Mouse (Mus musculus) hindbrain, embryonic 15.5 days (tissue): Measurements from ENCODE around the gene Syngr3. TPM values are rescaled to one million over a fixed set of nuclear protein-coding genes. Genes with fewer than 3 reads are reported as not detected.
A peak's percentile ranks its signal among the peaks of the same experiment; 100 is the strongest.

Source experiments
- ATAC-seq: fragments of 200-750 bp; cut with Nextera tagmentation; 2 replicates; pipeline ENCODE4 v1.8.0; 2017; ENCODE audit warnings: low read depth, moderate number of reproducible peaks, moderate TSS enrichment; ENCODE audit not compliant: low FRiP score
- H3K27ac ChIP-seq: fragments of 300-500 bp; sonication (generic); replicated peaks from 2 replicates; pipeline ENCODE4 v1.5.1; 2015; ENCODE audit warnings: mild to moderate bottlenecking, inconsistent platforms
- H3K27me3 ChIP-seq: fragments of 300-500 bp; sonication (generic); 2 replicates; pipeline ENCODE4 v1.6.1; 2015; ENCODE audit warnings: control low read depth, inconsistent platforms
- H3K36me3 ChIP-seq: fragments of 300-500 bp; sonication (generic); 2 replicates; pipeline ENCODE4 v1.6.1; 2015; ENCODE audit warnings: control low read depth, inconsistent platforms
- H3K4me1 ChIP-seq: fragments of 300-500 bp; sonication (generic); replicated peaks from 2 replicates; pipeline ENCODE4 v1.6.1; 2015; ENCODE audit warnings: control low read depth, inconsistent platforms
- H3K4me2 ChIP-seq: fragments of 300-500 bp; sonication (generic); 2 replicates; pipeline ENCODE4 v1.6.1; 2015; ENCODE audit warnings: moderate library complexity, mild to moderate bottlenecking, inconsistent platforms
- H3K4me3 ChIP-seq: fragments of 300-500 bp; sonication (generic); 2 replicates; pipeline ENCODE4 v1.5.1; 2015; ENCODE audit warnings: mild to moderate bottlenecking, inconsistent platforms
- H3K9ac ChIP-seq: fragments of 300-500 bp; sonication (generic); 2 replicates; pipeline ENCODE4 v1.6.1; 2015; ENCODE audit warnings: inconsistent platforms
- H3K9me3 ChIP-seq: fragments of 300-500 bp; sonication (generic); 2 replicates; pipeline ENCODE4 v1.6.1; 2016; ENCODE audit warnings: control low read depth, inconsistent platforms
- WGBS: fragments of 180-500 bp; shearing (Covaris S2); methylation state at CpG from one replicate; pipeline ENCODE4 v1.1.7; 2015; 5-methylcytosine and 5-hydroxymethylcytosine counted together
- polyA plus RNA-seq: library from polyadenylated mRNA; unstranded; fragments of >200 nt; fragmentation: Nextera tagmentation; extraction: Ambion mirVana; gene quantifications from 2 replicates; pipeline ENCODE4 v1.2.1, GENCODE M21; 2015

Gene Syngr3
- polyA plus RNA-seq, 1 experiment from 2014 or later: 241 TPM

DNA sequence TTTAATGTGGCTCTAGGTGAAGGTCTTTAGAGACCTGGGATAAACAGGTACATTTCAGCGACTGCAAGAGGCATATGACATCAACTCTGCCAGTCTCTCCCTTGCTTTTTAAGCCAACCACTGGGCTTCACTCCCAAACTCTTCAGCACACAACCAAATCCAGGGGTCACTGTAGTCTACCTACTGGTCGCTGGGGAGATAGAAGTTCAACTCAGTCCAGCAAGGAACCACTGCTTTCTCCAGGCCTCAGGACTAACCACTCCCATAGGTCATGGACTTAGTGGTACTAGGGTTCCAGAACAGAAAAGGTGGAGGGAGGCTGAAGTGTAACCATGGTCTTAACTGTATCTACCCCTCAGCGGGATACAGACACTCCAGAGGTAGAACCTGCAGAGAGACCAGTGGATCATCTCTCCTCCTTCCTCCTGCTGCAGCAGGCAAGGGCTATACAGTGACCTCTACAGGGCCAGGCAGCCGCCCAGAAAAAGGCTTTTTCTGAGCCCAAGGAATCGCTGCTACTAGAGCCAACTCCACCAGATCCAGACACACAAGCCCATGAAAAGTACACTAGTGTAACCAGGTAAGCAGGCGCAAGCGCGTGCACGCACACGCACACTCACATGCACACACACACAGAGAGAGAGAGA, 40.9 kb downstream of the Syngr3 start:
- peak overlapping the region; percentile 87; the same call in 1 of the 2 replicates for H3K9ac ChIP-seq
- H3K4me1 ChIP-seq: peaks cover 19% of the 10 kb centered on the region
- no peaks in the 10 kb centered on the region for H3K9me3 ChIP-seq
- 70% methylated on average over 10 of the region's 10 CpGs for WGBS
- H3K4me2 ChIP-seq: peak overlapping the region; percentile 92
- 0 out of 2 replicates have a peak, but pooled peaks cover 7% of the 10 kb centered on the region for H3K27me3 ChIP-seq
- ATAC-seq: no peak
- H3K36me3 ChIP-seq: no peaks in the 10 kb centered on the region
- H3K27ac ChIP-seq: peak overlapping the region; percentile 80; the same call in 1 of the 2 replicates
- H3K4me3 ChIP-seq: peak overlapping the region; percentile 72

DNA sequence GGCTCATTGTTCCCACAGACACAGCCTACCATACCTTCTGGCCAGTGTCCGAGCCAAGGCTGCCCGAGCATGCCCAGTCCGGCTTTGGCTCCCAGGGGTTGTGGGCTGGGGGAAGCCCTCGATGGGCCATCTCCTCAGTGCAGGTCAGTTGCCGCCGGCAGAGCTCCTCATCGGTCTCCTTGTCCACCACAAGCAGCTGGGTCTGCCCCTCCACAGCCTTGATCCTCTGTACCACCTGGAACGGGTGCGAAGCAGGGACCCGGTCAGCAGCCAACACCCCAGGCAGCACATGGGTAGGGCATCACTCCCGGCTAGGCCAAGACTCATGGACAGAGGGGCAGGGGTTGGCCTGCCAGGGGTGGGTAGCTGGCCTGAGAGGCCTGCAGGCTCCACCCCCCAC, 42.3 kb downstream of the Syngr3 start:
- ATAC-seq: no peak
- 0 out of 2 replicates have a peak, but pooled peaks cover 7% of the 10 kb centered on the region for H3K27me3 ChIP-seq
- 0 out of 2 replicates have a peak overlapping the region, but pooled peaks have one; percentile 3 for H3K4me3 ChIP-seq
- H3K27ac ChIP-seq: no peak overlapping the region
- H3K4me1 ChIP-seq: peaks cover 17% of the 10 kb centered on the region
- no peak overlapping the region for H3K9ac ChIP-seq
- no peaks in the 10 kb centered on the region for H3K9me3 ChIP-seq
- no peaks in the 10 kb centered on the region for H3K36me3 ChIP-seq
- 80% methylated on average over 11 of the region's 11 CpGs for WGBS
- H3K4me2 ChIP-seq: peak overlapping the region; percentile 36

DNA sequence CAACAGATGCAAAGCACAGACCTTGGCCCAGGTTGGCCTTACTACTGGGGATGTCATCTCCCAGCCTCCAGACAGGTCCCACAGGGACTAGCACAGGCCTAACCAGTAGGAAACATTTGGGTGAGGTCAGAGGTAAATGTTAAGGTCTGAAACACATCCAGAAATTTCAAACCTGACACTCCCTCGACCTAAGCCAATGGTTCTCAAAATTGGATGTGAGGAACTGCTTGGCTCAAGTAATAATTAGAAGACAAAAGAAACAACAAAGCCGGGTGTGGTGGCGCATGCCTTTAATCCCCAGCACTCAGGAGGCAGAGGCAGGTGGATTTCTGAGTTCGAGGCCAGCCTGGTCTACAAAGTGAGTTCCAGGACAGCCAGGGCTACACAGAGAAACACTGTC, 43.4 kb downstream of the Syngr3 start:
- 90% methylated on average over 4 of the region's 4 CpGs for WGBS
- no peak overlapping the region for H3K27ac ChIP-seq

DNA sequence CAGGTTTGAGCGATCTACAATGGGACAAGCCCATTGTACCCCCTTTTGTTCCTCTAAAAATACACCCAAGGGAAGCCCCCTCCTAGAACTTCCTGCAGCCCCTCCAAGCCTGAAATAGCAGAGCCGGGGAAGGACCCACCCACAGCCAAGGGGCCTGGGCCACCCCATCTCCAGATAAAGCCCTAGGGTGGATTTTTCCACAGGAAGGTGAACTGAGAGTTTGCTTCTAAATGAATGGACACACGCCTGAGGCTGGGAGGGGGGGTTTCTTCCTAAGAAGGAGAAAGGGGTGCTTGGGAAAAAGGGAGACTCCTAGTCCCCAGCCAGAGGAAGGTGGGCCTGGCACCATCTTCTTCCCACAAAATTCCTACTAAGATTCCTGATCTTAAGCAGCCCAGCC, 43.8 kb downstream of the Syngr3 start:
- Histone ChIP-seq H3K4me1 (peaks cover 17% of the 10 kb centered on the region), H3K4me3 (no peak overlapping the region), H3K9ac (no peak overlapping the region), H3K4me2 (no peak overlapping the region), H3K27ac (peak overlapping the region; percentile 38; the same call in 1 of the 2 replicates), H3K36me3 (peaks cover 2% of the 10 kb centered on the region; the same call in 1 of the 2 replicates), H3K27me3 (no peaks in the 10 kb centered on the region), H3K9me3 (no peaks in the 10 kb centered on the region)
- no peak for ATAC-seq
- WGBS: 82% methylated on average over 3 of the region's 3 CpGs

More for the DNA sequence above, 43.4 kb downstream of the Syngr3 start:
- Histone ChIP-seq H3K4me1 (peaks cover 17% of the 10 kb centered on the region), H3K36me3 (no peaks in the 10 kb centered on the region), H3K9me3 (no peaks in the 10 kb centered on the region), H3K27me3 (0 out of 2 replicates have a peak, but pooled peaks cover 3% of the 10 kb centered on the region), H3K4me2 (no peak overlapping the region), H3K4me3 (no peak overlapping the region), H3K9ac (no peak overlapping the region)
- no peak for ATAC-seq

DNA sequence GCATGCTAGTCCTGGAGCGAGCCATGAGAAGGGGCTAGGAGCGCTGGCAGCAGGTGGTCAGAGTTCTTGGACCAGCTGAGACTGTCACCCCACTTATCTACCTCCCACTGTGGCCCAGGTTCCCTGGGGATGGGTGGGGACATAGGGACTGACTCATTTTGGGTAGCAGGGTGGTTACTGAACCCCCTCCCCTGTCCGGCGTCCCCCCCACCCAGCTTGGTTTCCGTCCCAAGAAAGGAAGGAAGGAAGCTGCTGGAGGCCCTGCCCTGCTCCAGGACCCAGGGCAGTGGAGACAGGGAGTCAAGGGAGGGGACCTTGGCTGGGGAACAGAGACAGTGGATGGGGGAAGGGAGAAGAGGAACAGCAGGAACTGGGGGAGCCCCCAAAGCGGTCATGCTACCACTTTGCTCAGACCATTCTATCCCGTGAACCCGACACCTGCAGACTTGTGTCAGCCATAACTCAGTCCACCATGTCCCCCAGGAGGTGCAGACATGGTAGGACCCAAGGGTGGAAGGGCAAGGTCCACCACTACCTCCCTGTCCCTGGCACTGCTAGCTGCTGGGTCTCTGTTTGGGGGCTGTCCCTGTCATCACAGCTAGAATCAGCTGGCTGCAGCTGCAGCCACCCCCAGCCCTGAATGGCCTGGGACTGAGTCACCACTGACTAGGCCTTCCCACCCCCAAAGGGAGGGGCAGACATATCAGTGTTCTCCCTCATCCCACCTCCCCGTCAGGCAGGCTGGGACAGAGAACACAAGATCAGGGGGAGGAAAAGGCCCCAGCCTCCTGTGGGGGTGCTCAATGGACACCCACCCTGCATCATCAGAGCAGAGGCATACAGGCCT, 44.7 kb downstream of the Syngr3 start:
- Histone ChIP-seq H3K27ac (peak overlapping the region; percentile 38), H3K4me2 (no peak overlapping the region), H3K27me3 (no peaks in the 10 kb centered on the region), H3K9me3 (no peaks in the 10 kb centered on the region), H3K4me1 (peaks cover 10% of the 10 kb centered on the region; the same call in 1 of the 2 replicates), H3K36me3 (peaks cover 5% of the 10 kb centered on the region; the same call in 1 of the 2 replicates), H3K9ac (no peak overlapping the region), H3K4me3 (no peak overlapping the region)
- WGBS: 78% methylated on average over 9 of the region's 9 CpGs
- ATAC-seq: no peak

DNA sequence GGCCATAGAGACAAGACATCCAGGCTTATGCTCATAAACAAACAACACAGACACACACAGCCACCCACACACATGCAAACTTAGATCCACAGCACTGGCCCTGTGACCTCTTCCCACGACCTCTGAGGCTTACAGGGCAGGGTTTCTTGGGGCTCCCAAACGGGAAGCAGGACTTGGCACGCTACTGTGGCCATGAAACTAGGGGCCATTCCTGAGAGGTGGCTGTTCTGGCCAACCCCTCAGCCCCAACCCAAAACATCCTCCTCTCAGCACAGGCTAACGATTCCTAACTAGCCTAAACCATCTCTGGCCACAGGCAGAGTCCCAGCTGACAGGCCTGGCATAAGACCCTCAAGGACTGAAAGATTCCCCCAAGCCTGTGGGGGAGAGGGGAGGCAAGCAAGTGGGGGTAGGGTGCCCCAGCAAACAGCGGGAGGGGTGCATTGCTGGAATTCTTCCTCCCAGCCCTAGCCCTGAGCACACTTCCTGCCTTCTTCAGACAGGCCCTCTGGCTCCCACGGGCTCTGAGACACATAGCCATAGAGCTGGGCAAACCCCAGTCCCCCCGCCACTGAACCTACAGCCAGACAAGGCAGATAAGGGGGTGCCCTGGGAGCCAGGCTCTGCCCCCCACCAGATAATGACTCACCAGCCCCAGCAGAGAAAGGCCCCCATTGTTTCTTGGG, 45.6 kb downstream of the Syngr3 start:
- ATAC-seq: no peak
- no peak overlapping the region; the same call in 1 of the 2 replicates for H3K9ac ChIP-seq
- no peak overlapping the region for H3K4me3 ChIP-seq
- WGBS: 55% methylated on average over 6 of the region's 7 CpGs
- peak overlapping the region; percentile 27 for H3K27ac ChIP-seq
- H3K4me1 ChIP-seq: peaks cover 2% of the 10 kb centered on the region; the same call in 1 of the 2 replicates
- H3K4me2 ChIP-seq: no peak overlapping the region; the same call in 1 of the 2 replicates
- H3K36me3 ChIP-seq: peaks cover 11% of the 10 kb centered on the region; the same call in 1 of the 2 replicates
- no peaks in the 10 kb centered on the region for H3K9me3 ChIP-seq
- no peaks in the 10 kb centered on the region for H3K27me3 ChIP-seq

DNA sequence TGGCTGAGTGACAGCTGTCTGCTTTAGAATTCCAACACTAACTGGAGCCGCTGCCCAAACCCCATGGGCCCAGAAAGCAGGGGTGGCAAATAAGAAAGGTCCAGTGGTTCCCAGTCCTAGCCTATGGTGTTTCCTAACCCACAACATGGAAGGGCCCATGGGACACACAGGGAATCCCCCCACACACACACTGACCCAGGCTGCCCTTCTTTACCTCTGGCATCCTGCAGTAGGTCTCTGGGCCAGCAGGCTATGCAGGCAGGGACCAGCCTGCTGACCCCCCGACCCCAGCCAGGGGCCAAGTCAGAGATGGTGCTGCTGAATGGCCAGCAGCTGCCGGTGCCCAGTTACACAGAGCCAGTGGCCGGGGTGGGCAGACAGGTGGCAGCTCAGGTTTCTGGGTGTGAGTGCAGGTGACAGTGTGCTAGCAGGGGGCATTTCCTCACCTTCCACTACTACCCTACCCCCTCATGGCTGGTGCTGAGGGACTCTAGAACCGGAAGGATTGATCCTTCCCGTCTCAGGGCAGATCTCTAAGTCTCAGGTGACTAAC, 46.9 kb downstream of the Syngr3 start:
- Histone ChIP-seq H3K27me3 (no peaks in the 10 kb centered on the region), H3K9ac (no peak overlapping the region)
- 86% methylated on average over 6 of the region's 6 CpGs for WGBS

DNA sequence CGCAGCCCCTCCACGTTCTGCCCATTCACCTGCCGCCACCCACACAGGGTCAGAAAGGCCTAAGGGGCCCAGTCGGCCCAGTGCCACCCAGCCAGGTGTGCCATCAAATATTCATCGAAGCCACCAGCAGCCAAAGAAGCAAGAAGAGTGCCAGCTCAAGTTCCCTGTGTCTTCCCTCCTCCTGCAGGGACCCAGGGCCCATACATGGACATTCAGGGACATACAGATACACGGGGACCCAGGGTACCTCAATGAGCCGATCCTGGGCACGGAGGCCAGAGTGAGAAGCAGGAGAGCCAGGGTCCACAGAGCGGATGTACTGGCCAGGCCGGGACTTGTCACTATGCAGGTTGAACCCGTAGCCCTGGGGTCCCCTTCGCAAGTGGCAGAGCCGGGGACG, 47.8 kb downstream of the Syngr3 start:
- Histone ChIP-seq H3K4me1 (no peaks in the 10 kb centered on the region), H3K27ac (no peak overlapping the region), H3K36me3 (peaks cover 11% of the 10 kb centered on the region; the same call in 1 of the 2 replicates), H3K27me3 (no peaks in the 10 kb centered on the region), H3K9me3 (no peaks in the 10 kb centered on the region), H3K9ac (no peak overlapping the region), H3K4me3 (no peak overlapping the region), H3K4me2 (no peak overlapping the region)
- 93% methylated on average over 14 of the region's 14 CpGs for WGBS
- no peak for ATAC-seq

More for the DNA sequence above, 46.9 kb downstream of the Syngr3 start:
- no peaks in the 10 kb centered on the region for H3K9me3 ChIP-seq
- no peak for ATAC-seq
- no peak overlapping the region for H3K4me2 ChIP-seq
- H3K4me1 ChIP-seq: 0 out of 2 replicates have a peak, but pooled peaks cover 2% of the 10 kb centered on the region
- H3K4me3 ChIP-seq: no peak overlapping the region
- H3K36me3 ChIP-seq: peaks cover 11% of the 10 kb centered on the region; the same call in 1 of the 2 replicates
- no peak overlapping the region for H3K27ac ChIP-seq

DNA sequence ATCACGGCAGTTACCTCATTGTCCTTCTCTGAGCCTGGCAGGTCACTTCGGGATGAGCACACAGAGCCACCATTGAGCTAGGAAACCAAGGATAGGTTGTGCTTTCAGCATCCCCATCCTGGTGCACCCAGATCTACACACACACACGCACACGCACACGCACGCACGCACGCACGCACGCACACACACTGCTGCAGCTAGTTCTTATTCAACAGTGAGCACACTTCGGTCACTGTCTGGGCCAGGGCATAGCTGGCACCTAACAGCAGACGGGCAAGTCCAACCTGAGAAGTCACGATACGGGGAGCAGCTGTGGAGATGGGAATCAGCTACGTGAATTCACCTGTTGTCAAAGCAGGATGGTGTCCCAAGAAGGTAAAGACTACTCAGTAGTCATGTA, 49.2 kb downstream of the Syngr3 start:
- Histone ChIP-seq H3K27ac (no peak overlapping the region), H3K9ac (no peak overlapping the region), H3K27me3 (no peaks in the 10 kb centered on the region), H3K4me3 (no peak overlapping the region), H3K4me2 (no peak overlapping the region), H3K9me3 (no peaks in the 10 kb centered on the region), H3K4me1 (no peaks in the 10 kb centered on the region), H3K36me3 (peaks cover 11% of the 10 kb centered on the region; the same call in 1 of the 2 replicates)
- no peak for ATAC-seq
- WGBS: 95% methylated on average over 15 of the region's 15 CpGs

DNA sequence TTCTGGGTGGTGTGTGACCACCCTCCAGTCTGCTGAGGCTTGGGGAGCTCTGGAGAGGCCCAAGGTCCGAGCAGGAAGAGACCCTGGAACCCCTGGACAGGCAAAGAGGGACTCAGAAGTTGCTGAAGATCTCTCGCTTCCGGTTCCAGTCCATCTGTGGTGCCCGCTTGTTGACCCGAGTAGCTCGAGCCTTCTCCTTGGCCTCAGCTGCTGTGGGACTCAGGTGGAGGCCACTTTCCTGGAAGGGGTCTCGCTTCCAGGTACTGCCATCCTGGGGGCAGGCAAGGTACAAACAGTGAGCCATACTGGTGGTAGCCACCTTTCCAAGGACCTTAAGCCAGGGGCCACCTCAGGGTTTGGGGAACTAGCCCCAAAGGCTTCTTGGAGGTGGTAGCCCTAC, 49.6 kb downstream of the Syngr3 start:
- 90% methylated on average over 7 of the region's 7 CpGs for WGBS
- H3K36me3 ChIP-seq: peaks cover 11% of the 10 kb centered on the region; the same call in 1 of the 2 replicates
- no peaks in the 10 kb centered on the region for H3K9me3 ChIP-seq
- H3K27me3 ChIP-seq: no peaks in the 10 kb centered on the region
- H3K4me1 ChIP-seq: no peaks in the 10 kb centered on the region
- no peak overlapping the region for H3K4me3 ChIP-seq
- H3K4me2 ChIP-seq: no peak overlapping the region
- no peak overlapping the region for H3K9ac ChIP-seq
- no peak for ATAC-seq
- H3K27ac ChIP-seq: peak overlapping the region; percentile 27; the same call in 1 of the 2 replicates

DNA sequence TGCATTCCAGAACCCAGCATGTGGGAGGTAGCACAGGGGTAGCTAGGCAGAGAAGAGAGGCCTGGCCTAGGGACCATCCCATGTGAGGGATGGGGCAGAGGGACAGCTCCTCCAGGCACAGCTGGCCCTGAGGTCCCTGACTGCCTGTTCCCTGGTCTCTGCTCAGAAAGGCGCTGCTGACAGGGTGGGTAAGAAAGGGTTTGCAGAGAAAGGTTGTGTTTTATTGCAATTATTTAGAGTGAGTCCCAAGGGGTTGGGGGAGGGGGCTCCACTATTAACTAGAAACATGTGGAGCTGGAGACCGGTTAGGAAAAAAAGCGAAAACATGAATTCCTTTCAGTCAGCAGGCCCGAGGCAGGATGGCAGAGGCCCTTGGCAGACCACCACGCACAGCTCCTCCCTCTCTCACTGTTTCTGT, 50.2 kb downstream of the Syngr3 start:
- no peak overlapping the region for H3K4me2 ChIP-seq
- no peaks in the 10 kb centered on the region for H3K9me3 ChIP-seq
- H3K4me3 ChIP-seq: no peak overlapping the region
- peak overlapping the region; percentile 27; the same call in 1 of the 2 replicates for H3K27ac ChIP-seq
- 66% methylated on average over 5 of the region's 5 CpGs for whole genome bisulfite sequencing
- H3K9ac ChIP-seq: no peak overlapping the region
- peaks cover 11% of the 10 kb centered on the region; the same call in 1 of the 2 replicates for H3K36me3 ChIP-seq
- no peaks in the 10 kb centered on the region for H3K4me1 ChIP-seq
- H3K27me3 ChIP-seq: no peaks in the 10 kb centered on the region
- ATAC-seq: no peak
